Mouse (Mus musculus) R1 (cell line): ENCODE measurements around the gene Klhdc8a.

Source experiments
- DNase-seq: peaks from one replicate; pipeline ENCODE4 v3.0.0-alpha.2; 2018; ENCODE audit warnings: low read depth, low spot score

The Klhdc8a gene

DNA sequence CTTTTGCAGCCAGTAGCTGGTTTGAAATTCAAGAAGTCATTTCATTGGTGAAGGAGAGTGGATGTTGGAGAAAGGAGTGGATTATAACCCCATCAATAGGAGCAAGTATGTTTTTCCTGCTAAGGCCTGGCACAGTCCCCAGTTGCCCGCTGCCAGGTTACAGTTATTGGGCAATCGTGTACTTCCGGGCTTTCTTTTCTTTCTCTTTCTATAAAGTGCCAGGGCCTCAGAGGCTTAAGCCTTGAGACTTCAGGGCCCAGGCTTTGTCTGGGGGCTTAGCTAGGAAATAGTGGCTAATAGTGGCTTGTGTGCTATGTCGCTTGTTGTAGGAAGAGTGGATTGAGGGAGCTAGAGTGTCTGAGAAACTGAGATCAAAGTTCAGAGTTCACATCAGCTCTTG is 19.0 kb downstream of the Klhdc8a start:
- DNase-seq = no peak

DNA sequence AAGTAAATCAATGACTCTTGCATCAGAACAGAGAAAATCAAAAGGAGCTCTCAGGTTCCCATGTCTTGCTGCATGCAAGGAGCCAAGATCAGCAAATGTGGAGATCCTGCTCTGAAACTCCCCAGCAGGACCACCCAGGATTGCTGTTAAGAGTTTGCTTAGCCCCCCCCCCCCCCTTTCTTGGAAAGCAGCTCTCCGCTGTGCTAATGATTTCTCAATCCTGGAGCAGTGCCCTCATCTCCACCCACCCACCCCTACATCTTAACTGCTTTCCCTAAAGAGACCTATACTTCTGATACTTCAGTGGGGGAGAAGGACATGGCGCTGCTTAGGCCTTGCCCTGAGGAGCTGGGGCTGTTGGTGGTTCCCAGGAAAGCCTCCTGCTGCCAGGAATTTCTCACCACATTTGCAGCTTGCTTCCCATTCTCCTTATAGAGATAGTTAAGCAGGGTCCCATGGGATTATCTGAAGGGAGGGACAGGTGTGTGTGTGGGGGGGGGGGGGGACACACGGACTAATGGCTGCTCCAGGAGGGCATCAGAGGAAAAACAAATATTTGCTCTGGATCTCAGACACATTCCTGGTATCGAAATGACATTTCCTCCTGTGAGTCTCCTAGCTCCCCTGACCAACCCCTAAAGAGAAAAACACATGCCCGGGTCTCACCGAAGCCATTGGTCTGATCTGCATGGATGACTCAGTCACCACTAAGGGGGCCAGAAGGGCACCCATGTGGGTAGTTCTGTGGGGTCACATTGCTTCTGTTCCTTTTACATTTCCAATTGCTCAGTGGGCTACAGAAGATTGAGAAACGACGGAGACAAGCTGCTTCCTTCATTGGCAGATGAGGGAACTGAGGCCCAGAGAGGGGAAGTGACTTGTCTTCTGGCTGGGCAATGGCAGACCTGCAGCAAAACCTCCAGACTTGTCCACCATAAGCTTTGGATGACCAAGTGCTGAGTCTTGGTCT is 19.8 kb downstream of the Klhdc8a start:
- no peak for DNase-seq

DNA sequence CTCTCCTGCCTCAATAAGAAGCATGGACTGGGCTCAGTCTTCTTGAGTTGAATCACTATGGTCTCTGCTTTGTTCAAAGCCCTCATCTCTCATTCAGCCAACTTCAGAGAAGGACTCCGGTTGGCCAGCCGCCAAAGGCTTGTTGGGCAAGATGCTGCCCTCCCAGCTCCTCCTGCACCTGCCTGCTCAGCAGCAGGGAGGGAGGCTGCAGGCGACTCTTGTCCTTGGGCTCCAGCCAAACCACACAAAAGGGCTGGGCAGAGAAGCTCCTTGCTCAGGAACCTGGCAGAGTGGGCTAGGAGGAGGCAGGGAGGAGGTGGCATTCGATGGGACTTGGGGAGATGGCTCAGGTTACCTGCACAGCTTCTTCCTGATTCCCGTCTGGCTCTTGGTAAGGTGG is 20.8 kb downstream of the Klhdc8a start:
- no peak for DNase-seq

DNA sequence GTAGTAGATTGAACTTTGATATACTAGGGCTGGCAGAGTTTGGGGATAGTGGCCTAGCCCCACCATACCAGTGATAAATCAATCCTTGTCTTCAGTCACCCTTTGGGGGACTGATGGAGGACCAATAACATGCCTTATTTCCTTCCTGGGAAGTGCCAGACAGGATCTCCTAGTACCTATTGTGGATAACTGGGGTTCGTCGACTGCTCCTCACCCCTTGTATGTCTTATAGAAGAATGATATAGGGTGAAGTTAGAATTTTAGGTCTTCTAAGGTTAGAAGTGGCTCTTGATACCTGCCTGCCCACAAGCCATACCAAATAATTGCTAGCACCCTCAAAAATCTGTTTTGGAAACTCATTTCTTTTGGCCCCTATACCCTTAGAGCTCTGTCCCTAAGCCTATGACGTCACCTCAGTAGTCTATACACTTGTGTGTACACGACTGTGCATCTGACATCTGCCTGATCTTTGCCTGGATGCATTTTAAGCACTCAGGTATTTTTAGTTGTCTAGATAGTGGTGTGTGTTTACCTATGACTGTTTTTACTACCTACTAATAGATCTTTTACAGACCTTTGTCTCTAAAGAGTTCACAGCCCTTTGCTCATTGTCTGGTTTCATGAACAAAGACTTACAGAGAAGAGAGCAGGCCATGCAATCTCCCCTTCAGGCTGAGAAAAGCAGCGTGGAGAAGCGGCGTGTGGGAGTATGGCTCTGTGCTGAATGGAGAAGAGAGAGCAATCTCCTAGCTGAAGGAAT is 23.6 kb downstream of the Klhdc8a start:
- no peak for DNase-seq

DNA sequence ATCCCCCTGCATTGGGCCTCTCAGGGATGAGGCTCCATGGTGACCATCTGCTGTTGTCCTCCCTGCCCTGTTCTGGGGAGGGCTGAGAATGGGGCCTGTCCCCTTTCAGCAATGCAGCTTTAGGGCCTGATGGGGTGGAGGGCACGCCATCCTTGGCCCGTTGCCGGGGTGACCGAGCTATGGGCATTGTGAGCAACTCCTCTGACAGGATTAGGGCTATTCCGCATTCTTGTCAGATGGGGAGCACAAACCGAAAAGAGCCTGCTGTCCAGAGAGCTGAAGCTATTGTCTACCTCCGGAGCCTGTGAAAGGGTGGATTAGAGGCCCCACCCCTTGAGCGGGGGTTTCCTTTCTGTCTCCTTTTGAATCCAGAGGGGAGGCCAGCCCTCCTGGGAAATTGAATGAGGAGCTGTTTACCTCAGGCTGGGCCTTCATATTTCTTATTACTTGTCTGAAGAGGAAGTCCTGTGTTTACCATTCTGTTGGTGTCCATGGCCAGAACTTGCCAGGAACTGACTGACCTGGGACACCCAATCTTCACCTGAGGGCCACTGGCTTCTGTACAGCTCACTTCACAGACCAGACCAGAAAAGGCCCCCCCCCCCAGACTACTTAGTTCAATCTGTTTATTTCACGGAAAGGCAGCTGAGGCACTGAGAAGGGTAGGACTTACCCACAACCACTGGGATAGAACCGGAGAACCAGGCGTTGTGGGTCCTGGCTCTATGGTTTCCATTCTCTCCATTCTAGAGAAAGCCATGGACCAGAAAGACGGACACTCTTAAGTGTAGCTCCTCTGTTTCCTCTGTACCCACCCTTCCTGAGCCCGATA is 24.5 kb downstream of the Klhdc8a start:
- DNase-seq = peak; percentile 98

DNA sequence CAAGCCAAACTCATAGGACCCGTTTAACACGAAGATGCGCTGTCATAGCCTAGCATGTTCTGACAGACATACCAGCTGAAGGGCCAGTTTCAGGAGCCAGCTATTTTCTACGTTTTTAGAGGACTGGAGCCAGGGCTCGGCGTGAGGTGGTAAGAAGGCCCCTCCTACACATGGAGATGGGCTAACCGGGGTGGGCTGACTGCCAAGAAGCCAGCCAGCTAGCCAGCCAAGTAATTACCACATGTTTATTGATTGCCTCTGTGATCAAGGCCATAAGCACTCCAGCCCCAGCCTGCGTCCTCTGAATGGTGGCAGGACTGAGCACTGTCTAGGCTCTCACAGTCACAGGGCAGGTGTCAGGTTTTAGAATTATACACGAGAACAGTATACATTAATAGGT is 28.4 kb downstream of the Klhdc8a start:
- DNase-seq = no peak

DNA sequence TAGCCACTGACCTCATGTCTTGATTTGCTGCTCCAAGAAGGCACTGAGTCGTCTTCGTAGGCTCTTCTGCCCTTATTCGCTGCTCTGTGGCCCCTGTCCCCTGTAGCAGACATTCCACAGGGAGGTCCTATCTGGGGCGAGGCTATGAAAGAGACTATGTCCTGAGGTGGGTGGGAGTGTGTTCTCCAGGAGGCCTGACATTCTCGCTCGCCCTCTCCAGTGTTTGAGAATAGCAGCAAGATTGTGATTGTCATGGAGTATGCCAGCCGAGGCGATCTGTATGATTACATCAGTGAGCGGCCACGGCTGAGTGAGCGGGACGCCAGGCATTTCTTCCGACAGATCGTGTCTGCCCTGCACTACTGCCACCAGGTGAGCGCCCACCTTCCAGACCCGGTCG is 29.1 kb downstream of the Klhdc8a start:
- DNase-seq = no peak

DNA sequence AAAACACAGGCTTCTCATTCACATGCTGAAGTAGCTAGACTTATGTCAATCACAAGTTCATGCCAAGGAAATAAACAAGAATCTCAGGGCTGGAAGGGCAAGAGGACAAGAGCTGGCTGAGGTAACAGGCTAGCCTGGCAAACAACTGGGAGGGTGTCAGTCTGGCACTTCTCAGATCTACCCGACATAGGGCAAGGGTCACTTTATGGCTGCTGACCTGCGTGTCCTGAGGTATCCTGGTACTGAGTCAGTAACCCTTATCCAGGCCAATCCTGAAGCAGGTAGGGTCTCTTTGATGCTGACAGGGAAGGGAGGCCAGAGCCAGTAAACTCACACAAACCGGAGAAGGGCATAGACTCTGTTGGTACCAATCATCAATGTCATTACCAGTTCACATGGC is 30.1 kb downstream of the Klhdc8a start:
- no peak for DNase-seq

DNA sequence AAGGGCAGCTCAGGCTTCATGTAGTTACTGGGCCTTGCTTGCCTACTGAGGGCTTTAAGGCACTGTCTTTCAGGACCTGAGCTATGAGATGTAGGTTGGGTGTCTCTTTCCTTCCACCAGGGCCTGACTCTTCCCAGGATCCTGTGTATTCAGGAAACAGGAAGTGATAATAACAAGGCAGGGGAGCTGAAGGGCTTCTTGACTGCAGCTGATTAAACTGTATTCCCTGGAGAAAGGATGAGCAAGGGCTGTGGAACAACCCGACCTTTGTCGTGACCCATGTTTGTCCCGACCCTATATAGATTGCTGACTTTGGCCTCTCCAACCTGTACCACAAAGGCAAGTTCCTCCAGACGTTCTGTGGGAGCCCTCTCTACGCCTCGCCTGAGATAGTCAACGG is 31.2 kb downstream of the Klhdc8a start:
- no peak for DNase-seq

DNA sequence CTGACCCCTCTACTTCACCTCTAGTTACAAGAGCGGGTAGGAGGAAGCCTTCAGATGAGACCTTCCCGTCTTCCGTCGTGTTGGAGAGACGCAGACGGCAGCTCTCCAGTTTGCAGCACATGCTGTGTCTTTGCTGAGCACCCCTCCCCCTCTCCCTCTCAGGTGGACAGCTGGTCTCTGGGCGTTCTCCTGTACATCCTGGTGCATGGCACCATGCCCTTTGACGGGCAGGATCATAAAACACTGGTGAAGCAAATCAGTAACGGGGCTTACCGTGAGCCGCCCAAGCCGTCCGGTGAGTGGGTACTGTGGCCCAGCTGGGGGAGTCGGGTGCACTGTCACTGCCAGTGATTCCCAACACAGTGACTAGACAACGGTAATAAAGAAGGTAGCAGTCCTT is 32.0 kb downstream of the Klhdc8a start:
- DNase-seq = no peak

DNA sequence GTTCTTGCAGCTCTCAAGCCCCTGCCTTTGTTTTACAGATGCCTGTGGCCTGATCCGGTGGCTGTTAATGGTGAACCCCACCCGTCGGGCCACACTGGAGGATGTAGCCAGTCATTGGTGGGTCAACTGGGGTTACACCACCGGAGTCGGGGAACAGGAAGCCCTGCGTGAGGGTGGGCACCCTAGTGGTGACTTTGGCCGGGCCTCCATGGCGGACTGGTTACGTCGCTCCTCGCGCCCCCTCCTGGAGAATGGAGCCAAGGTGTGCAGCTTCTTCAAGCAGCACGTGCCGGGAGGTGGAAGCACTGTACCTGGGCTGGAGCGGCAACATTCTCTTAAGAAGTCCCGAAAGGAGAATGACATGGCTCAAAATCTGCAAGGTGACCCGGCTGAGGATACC is 32.9 kb downstream of the Klhdc8a start:
- DNase-seq = peak; percentile 80

DNA sequence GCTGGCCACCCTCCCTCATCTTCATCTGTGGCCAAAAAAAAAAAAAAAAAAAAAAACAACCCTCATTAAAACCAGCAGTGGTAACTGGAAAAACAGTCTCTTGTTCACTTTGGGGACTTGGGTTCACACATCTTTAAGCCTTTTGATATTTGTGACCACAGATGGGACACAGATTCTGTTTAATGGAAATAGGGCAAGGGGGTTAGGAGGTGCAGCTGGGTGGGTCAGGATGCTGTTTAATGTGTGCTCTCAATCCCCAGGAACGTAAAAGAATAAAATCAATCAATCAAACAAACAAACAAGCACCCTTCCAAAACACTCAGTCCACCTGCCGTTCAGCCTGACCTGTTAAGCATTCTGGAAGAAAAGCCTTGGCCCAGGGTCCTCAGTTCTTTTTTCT is 34.8 kb downstream of the Klhdc8a start:
- no peak for DNase-seq

DNA sequence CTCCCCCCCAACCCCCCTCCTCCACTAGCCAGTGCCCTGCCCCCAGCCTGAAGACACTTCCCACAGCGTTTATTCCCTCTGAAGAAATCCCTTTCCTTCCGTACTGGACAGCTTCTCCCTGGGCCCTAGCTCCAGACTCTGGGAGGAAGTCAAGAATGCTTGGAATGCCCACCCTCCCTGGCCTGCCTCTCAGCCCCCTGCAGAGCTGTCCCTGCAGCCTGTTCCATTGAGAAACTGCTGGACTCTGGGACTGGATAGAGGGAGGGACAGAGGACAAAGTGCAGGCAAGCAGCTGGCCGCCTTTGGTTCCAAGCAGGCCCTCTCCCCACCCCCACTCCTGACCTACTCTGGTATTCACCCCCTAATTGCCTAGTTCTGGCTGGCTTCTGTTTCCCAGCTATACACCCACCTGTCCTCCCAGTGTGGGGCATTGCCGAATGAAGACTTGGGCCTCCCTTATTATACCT is 35.3 kb downstream of the Klhdc8a start:
- peak; percentile 83 for DNase-seq

DNA sequence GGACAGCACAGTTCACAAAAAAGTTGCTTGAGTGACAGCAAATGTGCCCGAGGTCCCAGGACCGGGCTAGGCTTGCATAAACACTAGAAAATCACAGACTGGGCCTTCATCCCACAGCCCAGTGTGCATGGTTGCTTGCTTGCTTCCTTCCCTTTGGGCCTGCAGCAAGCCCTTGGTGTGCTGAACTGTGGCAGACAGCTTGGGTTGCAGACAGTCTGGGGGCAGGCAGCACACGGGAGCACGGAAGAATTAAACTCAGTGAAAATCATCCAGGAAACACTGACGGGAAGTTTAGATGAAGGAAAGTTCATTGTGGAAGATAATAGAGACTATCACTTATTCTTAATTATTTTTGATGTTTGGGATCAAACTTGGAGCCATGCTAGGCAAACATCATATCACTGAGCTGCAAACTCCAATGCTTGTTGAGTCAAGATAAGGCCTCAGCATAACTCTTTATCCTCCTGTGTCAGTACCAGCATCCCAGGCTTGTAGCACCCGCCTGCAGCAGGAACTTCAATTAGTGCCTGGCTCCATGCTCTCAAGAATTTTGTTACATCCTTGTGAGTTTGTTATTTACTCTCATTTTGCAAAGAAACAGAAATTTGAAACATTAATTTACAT is 35.9 kb downstream of the Klhdc8a start:
- DNase-seq = no peak

DNA sequence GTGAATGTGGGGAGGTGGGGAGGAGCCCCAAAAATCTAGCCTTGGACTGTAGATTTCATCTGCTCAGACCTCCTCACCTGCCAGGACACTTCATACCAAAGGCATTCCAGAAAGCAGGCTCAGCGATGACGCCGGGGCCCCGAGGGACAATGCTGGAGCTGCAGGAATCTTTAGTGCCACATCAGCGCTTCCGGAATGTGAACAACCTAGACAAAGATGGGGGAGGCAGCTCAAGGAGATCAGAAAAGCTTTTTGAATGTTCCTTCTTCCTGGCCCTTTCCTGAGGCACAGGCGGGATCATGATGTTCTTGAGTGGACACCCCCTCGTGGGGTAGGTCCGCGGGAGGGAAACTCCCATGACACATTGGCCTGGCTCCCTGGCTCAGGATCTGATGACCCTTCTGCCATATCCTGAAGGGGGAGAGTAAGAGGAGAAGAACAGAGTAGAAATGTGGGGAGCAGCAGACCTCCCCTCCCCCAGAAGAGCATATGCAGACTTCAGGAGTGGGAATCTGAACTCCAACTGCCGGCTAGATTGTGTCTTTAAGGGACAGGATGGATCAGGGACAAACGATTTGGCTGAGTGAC is 37.0 kb downstream of the Klhdc8a start:
- peak; percentile 85 for DNase-seq

DNA sequence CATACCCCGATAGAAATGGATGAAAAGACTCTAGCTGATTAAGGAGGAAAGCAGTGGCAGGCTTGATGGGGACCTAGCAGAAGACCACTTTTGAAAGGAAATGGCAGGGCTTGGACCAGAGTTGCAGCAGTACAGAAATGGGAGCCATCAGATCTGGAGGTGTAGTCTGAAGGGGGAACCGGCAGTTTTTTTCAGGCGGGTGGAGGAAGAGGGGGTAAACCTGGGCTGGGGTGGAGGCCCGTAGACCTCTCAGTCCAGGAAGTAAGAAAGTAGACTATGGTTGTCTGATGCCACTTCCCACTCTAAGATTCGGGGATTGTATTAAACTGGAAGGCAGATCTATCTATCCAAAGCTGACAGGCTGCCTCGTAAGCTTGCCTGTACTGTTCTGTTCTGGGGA is 38.5 kb downstream of the Klhdc8a start:
- DNase-seq = no peak

DNA sequence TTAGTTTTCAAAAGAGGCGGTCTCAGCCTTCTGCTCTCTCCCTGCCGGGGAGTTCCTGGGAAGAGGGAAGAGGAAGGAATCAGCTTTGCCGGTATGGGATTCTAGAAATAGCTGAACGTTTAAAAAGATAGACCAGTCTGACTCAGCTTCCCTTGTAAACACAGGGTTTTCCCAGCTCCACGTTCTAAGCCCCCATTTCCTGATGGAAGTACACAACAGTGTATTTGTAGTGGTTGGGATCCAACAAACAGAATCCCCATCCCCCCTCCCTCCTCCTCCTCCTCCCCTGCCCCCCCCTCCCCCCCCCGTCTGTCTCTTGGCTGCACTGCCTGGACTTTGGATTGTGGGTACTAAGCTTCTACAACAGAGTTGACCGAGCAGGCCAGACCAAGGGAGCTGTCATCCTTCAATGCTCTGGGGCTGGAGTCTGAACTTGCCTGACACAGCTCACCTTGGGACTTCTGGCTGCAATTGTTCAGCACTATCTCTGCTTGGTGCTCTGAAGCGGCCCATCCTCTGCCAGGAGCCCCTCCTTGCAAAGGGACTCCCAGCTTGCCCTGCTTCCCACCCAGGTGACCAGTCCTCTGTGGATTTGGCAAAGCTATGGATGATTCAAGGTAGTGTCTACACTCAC is 39.7 kb downstream of the Klhdc8a start:
- no peak for DNase-seq

DNA sequence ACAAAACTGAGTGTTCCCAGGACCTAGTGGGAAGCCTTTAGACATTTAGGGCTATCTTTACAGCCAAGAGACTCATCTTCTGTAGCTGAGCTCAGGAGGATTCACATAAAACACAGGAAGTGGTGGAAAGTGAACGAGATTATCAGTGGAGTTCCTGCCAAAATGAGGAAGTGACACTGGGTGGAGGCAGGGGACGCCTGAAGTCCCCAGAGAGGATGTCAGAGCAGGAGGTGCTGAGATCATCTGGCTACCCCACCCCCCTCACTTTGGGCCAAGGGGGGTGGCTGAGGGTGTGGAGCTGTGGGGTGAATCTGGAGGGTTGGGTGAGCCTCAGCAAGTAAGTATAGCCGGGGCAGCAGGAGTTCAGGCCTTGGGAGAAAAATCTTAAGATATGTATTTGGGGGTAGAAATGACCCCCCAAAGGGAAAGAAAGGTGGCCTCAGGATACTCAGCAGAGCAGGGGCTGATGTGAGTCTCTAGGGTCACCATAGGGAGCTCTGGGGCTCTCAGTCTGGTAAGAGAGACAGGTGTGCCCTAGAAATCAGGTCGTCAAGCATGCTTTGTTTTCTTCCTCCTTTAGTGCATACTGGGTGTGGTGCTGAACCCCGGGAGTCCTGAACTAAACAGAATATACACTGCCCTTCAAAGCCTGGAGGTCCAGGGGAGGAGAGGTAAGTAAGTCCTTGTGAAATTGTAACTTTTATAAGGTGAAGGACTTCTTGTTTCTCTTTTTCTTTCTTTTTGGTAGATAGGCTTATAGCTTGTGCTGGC is 43.5 kb downstream of the Klhdc8a start:
- peak; percentile 67 for DNase-seq

DNA sequence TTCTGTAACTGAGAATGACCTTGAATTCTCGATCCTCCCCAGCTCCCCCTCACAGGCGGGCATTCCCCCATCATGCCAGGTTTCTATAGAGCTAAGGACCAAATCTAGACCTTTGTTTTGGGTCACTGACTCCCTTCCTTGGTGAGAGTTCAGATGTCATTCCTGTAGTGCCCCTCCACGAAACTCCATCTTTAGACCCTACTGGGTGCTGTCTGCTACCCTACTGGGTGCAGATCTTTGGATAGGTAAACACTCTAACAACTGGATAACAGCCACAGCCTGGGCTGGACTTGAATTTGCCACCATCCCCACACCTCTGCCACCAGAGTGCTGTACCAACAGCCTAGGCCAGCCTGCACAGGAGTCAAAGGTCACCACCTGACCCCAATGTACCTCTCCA is 44.1 kb downstream of the Klhdc8a start:
- no peak for DNase-seq

DNA sequence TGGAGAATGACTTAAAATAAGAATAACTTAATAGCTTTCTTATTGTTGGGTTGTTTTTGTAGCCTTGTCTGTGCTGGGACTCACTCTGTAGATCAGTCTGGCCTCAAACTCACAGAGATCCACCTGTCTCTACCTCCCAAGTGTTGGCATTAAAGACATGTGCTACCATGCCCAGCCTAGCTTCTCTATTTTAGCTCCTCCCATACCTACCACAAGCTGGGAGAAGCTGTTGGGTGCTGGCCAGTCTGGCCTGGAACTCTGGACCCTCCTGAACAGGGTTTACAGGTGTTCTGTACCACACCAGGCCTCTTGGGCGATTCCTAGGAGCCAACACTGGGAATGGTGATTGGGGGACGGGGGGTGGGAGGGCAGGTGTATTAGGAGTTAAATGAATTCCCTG is 44.8 kb downstream of the Klhdc8a start:
- DNase-seq = no peak
